Mouse (Mus musculus) megakaryocyte, embryonic 14.5 days (primary cell): ENCODE data around the gene Inpp4b. TPM values are rescaled to one million over a fixed set of nuclear protein-coding genes. Genes with fewer than 3 reads are reported as not detected.
A peak's percentile ranks its signal among the peaks of the same experiment; 100 is the strongest.

ENCODE experiments used
- H3K27me3 ChIP-seq: replicated peaks from 2 replicates; pipeline ENCODE3; 2012; ENCODE audit warnings: inconsistent platforms
- H3K36me3 ChIP-seq: replicated peaks from 2 replicates; pipeline ENCODE3; 2012; ENCODE audit warnings: low read length, inconsistent platforms, mixed read lengths
- H3K4me1 ChIP-seq: 2 replicates; pipeline ENCODE4 v1.6.1; 2012; ENCODE audit warnings: inconsistent platforms
- H3K4me3 ChIP-seq: replicated peaks from 2 replicates; pipeline ENCODE3; 2012; ENCODE audit warnings: moderate library complexity, mild to moderate bottlenecking, inconsistent platforms
- H3K9me3 ChIP-seq: 2 replicates; pipeline ENCODE4 v1.6.1; 2012; ENCODE audit warnings: inconsistent platforms
- FLI1 ChIP-seq: IDR thresholded peaks from 2 replicates; pipeline ENCODE4 v1.6.1; 2012; ENCODE audit warnings: low read length, inconsistent platforms, mixed read lengths
- GATA1 ChIP-seq: IDR thresholded peaks from 3 replicates; pipeline ENCODE4 v1.6.1; 2012; ENCODE audit warnings: mixed read lengths, low read length, inconsistent platforms, borderline replicate concordance
- polyA plus RNA-seq: library from polyadenylated mRNA; stranded (reverse); fragments of >175 nt; gene quantifications from 2 replicates; pipeline ENCODE4 v1.2.3, GENCODE M21; 2012; ENCODE audit warnings: low replicate concordance; ENCODE audit not compliant: insufficient read depth

Inpp4b gene
- polyA plus RNA-seq, 1 experiment, result 1.1 TPM

DNA sequence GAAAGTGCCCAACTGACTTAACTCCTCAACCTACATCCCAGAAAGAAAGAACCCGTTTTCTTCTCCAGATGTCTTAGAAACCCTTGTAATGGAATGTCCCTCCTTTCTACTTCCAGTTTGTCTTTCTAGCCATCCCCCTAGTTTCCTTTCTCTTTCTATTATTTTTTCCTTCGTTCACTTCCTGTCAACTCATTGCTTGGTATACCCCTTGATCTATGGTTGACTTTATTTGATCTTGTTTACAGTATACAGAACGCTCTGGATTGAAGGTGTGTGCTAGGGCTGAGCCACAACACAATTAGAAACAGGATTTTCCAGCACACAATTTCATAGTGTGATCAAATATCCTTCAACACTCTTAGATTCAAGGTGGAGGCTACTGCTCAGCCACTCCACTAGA lies 400.7 kb downstream of the Inpp4b start:
- Histone ChIP-seq H3K36me3 (peaks cover 33% of the 10 kb centered on the region), H3K4me3 (no peak overlapping the region), H3K27me3 (no peaks in the 10 kb centered on the region), H3K4me1 (peaks cover 17% of the 10 kb centered on the region), H3K9me3 (no peaks in the 10 kb centered on the region)
- TF ChIP-seq FLI1 (no peak), GATA1 (no peak)

- Histone ChIP-seq H3K27me3 (no peaks in the 10 kb centered on the region), H3K9me3 (no peaks in the 10 kb centered on the region), H3K4me3 (no peak overlapping the region), H3K4me1 (peaks cover 11% of the 10 kb centered on the region), H3K36me3 (peaks cover 35% of the 10 kb centered on the region)
- TF ChIP-seq FLI1 (no peak), GATA1 (no peak)
Measured at GRCm38 (mm10) chr8:81745439-81745838, 403.1 kb downstream of the Inpp4b start.

GRCm38 (mm10) chr8:81751159-81751558 lies 408.8 kb downstream of the Inpp4b start:
- Histone ChIP-seq H3K9me3 (no peaks in the 10 kb centered on the region), H3K27me3 (no peaks in the 10 kb centered on the region), H3K4me3 (no peak overlapping the region), H3K4me1 (peaks cover 47% of the 10 kb centered on the region), H3K36me3 (peaks cover 10% of the 10 kb centered on the region)
- no peak for TF ChIP-seq FLI1
- no peak for TF ChIP-seq GATA1

- H3K36me3 ChIP-seq, result peaks cover 6% of the 10 kb centered on the region
- peak overlapping the region; percentile 92 for H3K4me3 ChIP-seq
- H3K27me3 ChIP-seq, result no peaks in the 10 kb centered on the region
- H3K9me3 ChIP-seq, result no peaks in the 10 kb centered on the region
- TF ChIP-seq FLI1, result peak; percentile 87
- TF ChIP-seq GATA1, result no peak
- H3K4me1 ChIP-seq, result peaks cover 69% of the 10 kb centered on the region
Measured at GRCm38 (mm10) chr8:81756663-81757062, 414.3 kb downstream of the Inpp4b start.

- no peak for TF ChIP-seq FLI1
- Histone ChIP-seq H3K4me3 (peak overlapping the region; percentile 92), H3K9me3 (no peaks in the 10 kb centered on the region), H3K27me3 (no peaks in the 10 kb centered on the region), H3K4me1 (peaks cover 77% of the 10 kb centered on the region), H3K36me3 (peaks cover 6% of the 10 kb centered on the region)
Measured at GRCm38 (mm10) chr8:81757580-81758144, 415.3 kb downstream of the Inpp4b start.

DNA sequence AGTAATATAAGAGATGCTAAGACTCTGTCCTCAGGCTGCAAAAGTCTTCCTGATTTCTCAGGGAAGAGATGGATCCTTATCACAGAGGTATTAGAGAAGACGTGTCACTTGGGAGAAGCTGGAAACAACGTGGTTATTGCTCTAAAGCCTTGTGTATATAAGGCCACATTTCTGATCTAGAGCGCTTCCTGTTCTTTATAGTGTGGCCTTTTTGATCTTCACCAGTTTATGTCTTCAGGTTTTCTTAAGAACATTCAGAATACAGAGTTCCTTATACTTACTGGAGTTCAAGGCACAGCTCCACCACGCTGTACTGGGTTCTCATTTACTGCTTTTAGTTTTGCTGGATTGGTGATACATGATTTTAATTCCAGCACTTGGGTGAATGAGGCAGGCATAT lies 419.1 kb downstream of the Inpp4b start:
- TF ChIP-seq GATA1, result no peak
- TF ChIP-seq FLI1, result no peak
- no peaks in the 10 kb centered on the region for H3K27me3 ChIP-seq
- H3K4me3 ChIP-seq, result no peak overlapping the region
- H3K4me1 ChIP-seq, result peaks cover 83% of the 10 kb centered on the region
- H3K9me3 ChIP-seq, result no peaks in the 10 kb centered on the region
- H3K36me3 ChIP-seq, result peaks cover 6% of the 10 kb centered on the region

DNA sequence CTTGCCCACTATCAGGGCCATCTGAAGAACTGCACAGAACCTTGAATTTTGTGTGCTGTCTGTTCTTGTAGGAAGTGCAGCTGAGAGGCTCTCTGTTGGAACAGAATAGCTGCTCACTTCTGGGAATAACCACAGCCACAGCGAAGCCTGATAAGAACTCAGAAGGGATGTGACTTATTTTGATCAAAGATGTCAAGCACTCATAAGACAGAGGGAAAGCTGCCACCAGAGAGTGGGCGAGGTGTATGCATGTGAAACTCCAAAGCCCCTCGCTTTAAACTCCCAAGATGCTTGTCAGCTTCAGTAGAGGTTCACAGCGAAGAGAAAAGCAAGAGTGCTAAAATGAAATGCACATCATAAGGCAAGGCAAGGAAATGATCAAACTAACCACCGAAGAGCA lies 423.7 kb downstream of the Inpp4b start:
- peak overlapping the region; percentile 73 for H3K4me3 ChIP-seq

GRCm38 (mm10) chr8:81767411-81768312 lies 425.3 kb downstream of the Inpp4b start:
- Histone ChIP-seq H3K27me3 (no peaks in the 10 kb centered on the region), H3K4me3 (peak overlapping the region; percentile 92), H3K4me1 (peaks cover 79% of the 10 kb centered on the region), H3K9me3 (no peaks in the 10 kb centered on the region), H3K36me3 (peaks cover 13% of the 10 kb centered on the region)
- TF ChIP-seq FLI1 (no peak), GATA1 (no peak)

More for the DNA sequence above, 423.7 kb downstream of the Inpp4b start:
- H3K4me1 ChIP-seq, result peaks cover 82% of the 10 kb centered on the region
- H3K9me3 ChIP-seq, result no peaks in the 10 kb centered on the region
- H3K36me3 ChIP-seq, result peaks cover 5% of the 10 kb centered on the region
- H3K27me3 ChIP-seq, result no peaks in the 10 kb centered on the region
- TF ChIP-seq GATA1 (no peak), FLI1 (no peak)

DNA sequence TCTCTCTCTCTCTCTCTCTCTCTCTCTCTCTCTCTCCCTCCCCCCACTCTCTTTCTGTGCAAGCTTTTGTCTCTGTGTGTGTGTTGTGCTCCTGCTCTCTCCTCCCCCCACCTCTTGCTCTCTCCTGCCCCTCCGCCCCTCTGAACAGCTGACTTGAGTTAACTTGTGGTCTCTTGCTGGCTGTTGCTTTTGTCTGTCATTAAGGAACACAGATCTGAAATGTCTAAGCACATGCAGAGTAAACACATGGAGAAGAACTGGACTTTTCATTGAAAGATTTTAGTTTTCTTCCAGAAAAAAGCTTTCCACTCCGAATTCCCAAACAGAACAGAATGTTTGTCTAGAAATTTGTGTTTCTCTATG lies 425.9 kb downstream of the Inpp4b start:
- H3K27me3 ChIP-seq, result no peaks in the 10 kb centered on the region
- peaks cover 19% of the 10 kb centered on the region for H3K36me3 ChIP-seq
- peak overlapping the region; percentile 92 for H3K4me3 ChIP-seq
- no peaks in the 10 kb centered on the region for H3K9me3 ChIP-seq
- TF ChIP-seq FLI1 (no peak), GATA1 (no peak)
- H3K4me1 ChIP-seq, result peaks cover 80% of the 10 kb centered on the region

DNA sequence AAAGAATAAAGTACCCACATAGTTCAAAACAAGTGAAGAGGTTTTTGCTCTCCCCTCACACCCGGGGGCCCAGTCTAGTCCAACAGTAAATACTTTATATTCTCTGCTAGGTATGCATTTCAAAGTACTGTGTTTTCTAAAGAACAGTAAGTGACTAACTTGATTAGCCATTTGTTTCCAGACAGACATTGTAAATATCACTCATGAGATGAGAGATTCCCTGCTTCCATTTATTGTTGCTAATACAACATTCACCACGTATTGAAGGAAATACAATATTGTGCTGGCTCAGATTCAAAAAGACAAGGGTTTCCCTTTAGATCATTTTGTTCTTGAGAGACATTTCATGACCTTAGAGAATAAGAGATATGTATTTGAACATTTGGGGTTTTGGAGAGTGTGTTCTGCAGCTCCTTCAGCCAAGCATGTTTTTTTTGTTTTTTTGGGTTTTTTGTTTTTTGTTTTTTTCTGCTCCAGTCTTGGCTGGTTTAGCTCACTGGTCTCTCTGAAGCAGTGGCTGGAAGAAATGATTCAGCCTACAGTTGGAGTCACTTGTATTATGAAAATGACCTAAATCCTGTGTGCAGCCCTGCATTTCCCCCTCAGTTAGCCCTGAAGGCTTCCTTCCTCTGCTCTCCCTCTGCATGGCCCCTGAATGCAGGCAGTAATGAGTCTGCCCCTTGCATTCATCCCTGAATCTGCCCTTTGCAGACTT lies 426.5 kb downstream of the Inpp4b start:
- Histone ChIP-seq H3K9me3 (no peaks in the 10 kb centered on the region), H3K27me3 (no peaks in the 10 kb centered on the region), H3K4me3 (peak overlapping the region; percentile 92), H3K4me1 (peaks cover 80% of the 10 kb centered on the region), H3K36me3 (peaks cover 23% of the 10 kb centered on the region)
- no peak for TF ChIP-seq FLI1
- TF ChIP-seq GATA1, result no peak
